Mouse (Mus musculus): ENCODE measurements around the gene Itk. TPM values are rescaled to one million over a fixed set of nuclear protein-coding genes. Genes with fewer than 3 reads are reported as not detected.

Gene Itk
- polyA plus RNA-seq, 1 experiment: 0.39 TPM

GRCm38 (mm10) chr11:46421086-46421888 is 32.0 kb upstream of the Itk start:
- no peak overlapping the region for H3K27ac ChIP-seq (ENCODE audit: insufficient read depth, low read length)
- H3K27me3 ChIP-seq (ENCODE audit: control insufficient read depth, insufficient read depth, low read length): no peaks in the 10 kb centered on the region
- no peaks in the 10 kb centered on the region for H3K4me1 ChIP-seq (ENCODE audit: control insufficient read depth, insufficient read depth, low read length)
- WGBS: 82% methylated on average over 8 of the region's 8 CpGs
- TF ChIP-seq POLR2A (IDR thresholded peaks at IDR 0.05; ENCODE audit: borderline replicate concordance, insufficient read depth, low read length) (no peak), CTCF (IDR thresholded peaks at IDR 0.05; ENCODE audit: borderline replicate concordance, insufficient read depth, low read depth, low read length) (no peak)
- H3K4me3 ChIP-seq (replicated peaks; ENCODE audit: insufficient read depth, low read depth, low read length): no peak overlapping the region
- DNase-seq: no peak

GRCm38 (mm10) chr11:46418860-46419259 is 29.5 kb upstream of the Itk start:
- Histone ChIP-seq H3K4me1 (ENCODE audit: control insufficient read depth, insufficient read depth, low read length) (no peaks in the 10 kb centered on the region), H3K27me3 (ENCODE audit: control insufficient read depth, insufficient read depth, low read length) (no peaks in the 10 kb centered on the region), H3K27ac (ENCODE audit: insufficient read depth, low read length) (no peak overlapping the region), H3K4me3 (replicated peaks; ENCODE audit: insufficient read depth, low read depth, low read length) (no peak overlapping the region)
- WGBS: 86% methylated on average over 5 of the region's 5 CpGs
- no peak for DNase-seq
- TF ChIP-seq CTCF (IDR thresholded peaks at IDR 0.05; ENCODE audit: borderline replicate concordance, insufficient read depth, low read depth, low read length) (no peak), POLR2A (IDR thresholded peaks at IDR 0.05; ENCODE audit: borderline replicate concordance, insufficient read depth, low read length) (no peak)

- TF ChIP-seq CTCF (IDR thresholded peaks at IDR 0.05; ENCODE audit: borderline replicate concordance, insufficient read depth, low read depth, low read length) (no peak), POLR2A (IDR thresholded peaks at IDR 0.05; ENCODE audit: borderline replicate concordance, insufficient read depth, low read length) (no peak)
- no peak for DNase-seq
- Histone ChIP-seq H3K27ac (ENCODE audit: insufficient read depth, low read length) (no peak overlapping the region), H3K4me3 (replicated peaks; ENCODE audit: insufficient read depth, low read depth, low read length) (no peak overlapping the region), H3K4me1 (ENCODE audit: control insufficient read depth, insufficient read depth, low read length) (no peaks in the 10 kb centered on the region), H3K27me3 (ENCODE audit: control insufficient read depth, insufficient read depth, low read length) (no peaks in the 10 kb centered on the region)
- 82% methylated on average over 1 of the region's 1 CpGs for WGBS
Observed at GRCm38 (mm10) chr11:46418438-46418837, 29.1 kb upstream of the Itk start.

- Histone ChIP-seq H3K4me3 (replicated peaks; ENCODE audit: insufficient read depth, low read depth, low read length) (no peak overlapping the region), H3K27me3 (ENCODE audit: control insufficient read depth, insufficient read depth, low read length) (no peaks in the 10 kb centered on the region), H3K4me1 (ENCODE audit: control insufficient read depth, insufficient read depth, low read length) (no peaks in the 10 kb centered on the region), H3K27ac (ENCODE audit: insufficient read depth, low read length) (no peak overlapping the region)
- WGBS: 63% methylated on average over 2 of the region's 2 CpGs
- no peak for TF ChIP-seq CTCF (IDR thresholded peaks at IDR 0.05; ENCODE audit: borderline replicate concordance, insufficient read depth, low read depth, low read length)
- no peak for TF ChIP-seq POLR2A (IDR thresholded peaks at IDR 0.05; ENCODE audit: borderline replicate concordance, insufficient read depth, low read length)
- DNase-seq: no peak
Observed at GRCm38 (mm10) chr11:46410018-46410563, 20.8 kb upstream of the Itk start.

GRCm38 (mm10) chr11:46406721-46407120 is 17.4 kb upstream of the Itk start:
- TF ChIP-seq POLR2A (IDR thresholded peaks at IDR 0.05; ENCODE audit: borderline replicate concordance, insufficient read depth, low read length) (no peak), CTCF (IDR thresholded peaks at IDR 0.05; ENCODE audit: borderline replicate concordance, insufficient read depth, low read depth, low read length) (no peak)
- H3K4me3 ChIP-seq (replicated peaks; ENCODE audit: insufficient read depth, low read depth, low read length): no peak overlapping the region
- H3K27me3 ChIP-seq (ENCODE audit: control insufficient read depth, insufficient read depth, low read length): no peaks in the 10 kb centered on the region
- WGBS: 9% methylated on average over 10 of the region's 10 CpGs
- DNase-seq: peak; percentile 21 to 23
- no peaks in the 10 kb centered on the region for H3K4me1 ChIP-seq (ENCODE audit: control insufficient read depth, insufficient read depth, low read length)
- H3K27ac ChIP-seq (ENCODE audit: insufficient read depth, low read length): no peak overlapping the region

GRCm38 (mm10) chr11:46404986-46405385 is 15.7 kb upstream of the Itk start:
- 94% methylated on average over 16 of the region's 16 CpGs for WGBS
- TF ChIP-seq CTCF (IDR thresholded peaks at IDR 0.05; ENCODE audit: borderline replicate concordance, insufficient read depth, low read depth, low read length) (no peak), POLR2A (IDR thresholded peaks at IDR 0.05; ENCODE audit: borderline replicate concordance, insufficient read depth, low read length) (no peak)
- Histone ChIP-seq H3K4me1 (ENCODE audit: control insufficient read depth, insufficient read depth, low read length) (no peaks in the 10 kb centered on the region), H3K27me3 (ENCODE audit: control insufficient read depth, insufficient read depth, low read length) (no peaks in the 10 kb centered on the region), H3K27ac (ENCODE audit: insufficient read depth, low read length) (no peak overlapping the region), H3K4me3 (replicated peaks; ENCODE audit: insufficient read depth, low read depth, low read length) (no peak overlapping the region)
- DNase-seq: no peak

GRCm38 (mm10) chr11:46401555-46401954 is 12.2 kb upstream of the Itk start:
- no peaks in the 10 kb centered on the region for H3K4me1 ChIP-seq (ENCODE audit: control insufficient read depth, insufficient read depth, low read length)
- no peak for TF ChIP-seq CTCF (IDR thresholded peaks at IDR 0.05; ENCODE audit: borderline replicate concordance, insufficient read depth, low read depth, low read length)
- TF ChIP-seq POLR2A (IDR thresholded peaks at IDR 0.05; ENCODE audit: borderline replicate concordance, insufficient read depth, low read length): no peak
- no peak overlapping the region for H3K27ac ChIP-seq (ENCODE audit: insufficient read depth, low read length)
- no peak overlapping the region for H3K4me3 ChIP-seq (replicated peaks; ENCODE audit: insufficient read depth, low read depth, low read length)
- 80% methylated on average over 12 of the region's 12 CpGs for WGBS
- no peak for DNase-seq
- H3K27me3 ChIP-seq (ENCODE audit: control insufficient read depth, insufficient read depth, low read length): no peaks in the 10 kb centered on the region

GRCm38 (mm10) chr11:46398933-46399383 is 9.6 kb upstream of the Itk start:
- H3K27ac ChIP-seq (ENCODE audit: insufficient read depth, low read length): no peak overlapping the region

More at GRCm38 (mm10) chr11:46398933-46399383, 9.6 kb upstream of the Itk start:
- 65% methylated on average over 5 of the region's 5 CpGs for WGBS
- Histone ChIP-seq H3K27me3 (ENCODE audit: control insufficient read depth, insufficient read depth, low read length) (no peaks in the 10 kb centered on the region), H3K4me1 (ENCODE audit: control insufficient read depth, insufficient read depth, low read length) (no peaks in the 10 kb centered on the region), H3K4me3 (replicated peaks; ENCODE audit: insufficient read depth, low read depth, low read length) (no peak overlapping the region)
- TF ChIP-seq POLR2A (IDR thresholded peaks at IDR 0.05; ENCODE audit: borderline replicate concordance, insufficient read depth, low read length) (no peak), CTCF (IDR thresholded peaks at IDR 0.05; ENCODE audit: borderline replicate concordance, insufficient read depth, low read depth, low read length) (no peak)
- no peak for DNase-seq

All from cerebellum, adult 2 months (tissue).